Mouse (Mus musculus): ENCODE measurements at regions not wholly inside any gene's neighbourhood (a gene's known extent, or its start where the extent isn't known, plus 50 kb on each side); places are given as distances from the start of the nearest gene placed in this dataset.

GRCm38 (mm10) chr4:64923751-64924150, 200.2 kb upstream of the Pappa start:
- TF ChIP-seq CTCF (IDR thresholded peaks at IDR 0.05; ENCODE audit: low read depth): no peak
- no peak for TF ChIP-seq EP300 (IDR thresholded peaks at IDR 0.05; ENCODE audit: low read depth)
